Comparison of ENCODE assay signal across 22 mouse cellular contexts in genomic region chr3:118275917-118276316, GRCm38 (mm10).
A peak's percentile ranks its signal among the peaks of the same experiment; 100 is the strongest.
DNase-seq lines count a peak whose midpoint lies in the region; ATAC-seq and TF ChIP-seq lines count a peak whose summit lies in the region.
"Had no signal": no experiment of that assay in that cellular context is flagged by ENCODE, and none has a peak within 500 bp of the region (broad histone marks: within the 10 kb centered on the region; RNA-seq: fewer than 3 reads in every experiment).

No protein-coding gene starts in this region.

- H3K27ac ChIP-seq in liver, adult 2 months (replicated peaks; ENCODE audit: insufficient read depth, low read depth, low read length), result no peak overlapping the region
- H3K27ac ChIP-seq in liver, embryonic 11.5 days (ENCODE audit: low read depth, low read length), result no peak overlapping the region
- H3K27ac ChIP-seq: embryonic facial prominence, embryonic 13.5 days; embryonic facial prominence, embryonic 15.5 days; forebrain, embryonic 13.5 days; forebrain, embryonic 15.5 days had no signal

- TF ChIP-seq POLR2A in liver, adult 2 months (IDR thresholded peaks at IDR 0.05; ENCODE audit: extremely low read depth, insufficient read depth, low read length), result no peak

- no peak overlapping the region for H3K4me2 ChIP-seq in liver, embryonic 11.5 days
- H3K4me2 ChIP-seq: embryonic facial prominence, embryonic 13.5 days; embryonic facial prominence, embryonic 15.5 days; forebrain, embryonic 13.5 days; forebrain, embryonic 15.5 days had no signal

- no peaks in the 10 kb centered on the region for H3K9me3 ChIP-seq in liver, embryonic 11.5 days (ENCODE audit: control insufficient read depth, low read length)
- H3K9me3 ChIP-seq: embryonic facial prominence, embryonic 13.5 days; embryonic facial prominence, embryonic 15.5 days; forebrain, embryonic 13.5 days; forebrain, embryonic 15.5 days had no signal

- no peaks in the 10 kb centered on the region for H3K79me2 ChIP-seq in liver, adult 2 months (ENCODE audit: control insufficient read depth, insufficient read depth, low read length)

- no peak overlapping the region for H3K9ac ChIP-seq in liver, adult 2 months (ENCODE audit: low read depth, low read length)
- H3K9ac ChIP-seq in liver, embryonic 11.5 days (ENCODE audit: low read depth, low read length), result no peak overlapping the region
- H3K9ac ChIP-seq: embryonic facial prominence, embryonic 13.5 days; embryonic facial prominence, embryonic 15.5 days; forebrain, embryonic 13.5 days; forebrain, embryonic 15.5 days; forebrain, postnatal 0 days had no signal

- no peak for TF ChIP-seq CTCF in liver, adult 2 months (IDR thresholded peaks at IDR 0.05; ENCODE audit: low read depth, low read length)

- H3K4me1 ChIP-seq in liver, adult 2 months (ENCODE audit: control insufficient read depth, insufficient read depth, low read length), result peaks cover 2% of the 10 kb centered on the region; the same call in 1 of the 2 replicates
- no peaks in the 10 kb centered on the region for H3K4me1 ChIP-seq in liver, embryonic 11.5 days (replicated peaks; ENCODE audit: control insufficient read depth, insufficient read depth, low read length)
- H3K4me1 ChIP-seq: embryonic facial prominence, embryonic 13.5 days; embryonic facial prominence, embryonic 15.5 days; forebrain, embryonic 13.5 days had no signal

- ATAC-seq in liver, embryonic 11.5 days (replicated peaks; ENCODE audit: low FRiP score), result no peak
- ATAC-seq: activated CD4-positive, CD25-positive, alpha-beta regulatory T cell, adult 4 months; forebrain, embryonic 13.5 days; forebrain, embryonic 15.5 days; forebrain, postnatal 0 days; Patski had no signal

- no peaks in the 10 kb centered on the region for H3K27me3 ChIP-seq in liver, adult 2 months (ENCODE audit: control insufficient read depth, insufficient read depth, low read length)
- H3K27me3 ChIP-seq in liver, embryonic 11.5 days (replicated peaks; ENCODE audit: control insufficient read depth, insufficient read depth, low read length), result no peaks in the 10 kb centered on the region
- H3K27me3 ChIP-seq: embryonic facial prominence, embryonic 13.5 days; embryonic facial prominence, embryonic 15.5 days; forebrain, embryonic 13.5 days; forebrain, embryonic 15.5 days; Patski had no signal

- H3K36me3 ChIP-seq in liver, adult 2 months (ENCODE audit: control insufficient read depth, insufficient read depth, low read length), result no peaks in the 10 kb centered on the region
- H3K36me3 ChIP-seq in liver, embryonic 11.5 days (ENCODE audit: control insufficient read depth, insufficient read depth, low read length), result no peaks in the 10 kb centered on the region
- H3K36me3 ChIP-seq: embryonic facial prominence, embryonic 13.5 days; embryonic facial prominence, embryonic 15.5 days; forebrain, embryonic 15.5 days had no signal

- no peak overlapping the region for H3K4me3 ChIP-seq in liver, adult 2 months (ENCODE audit: insufficient read depth, low read depth, low read length)
- H3K4me3 ChIP-seq in liver, embryonic 11.5 days (ENCODE audit: low read depth, low read length), result no peak overlapping the region
- H3K4me3 ChIP-seq: embryonic facial prominence, embryonic 13.5 days; embryonic facial prominence, embryonic 15.5 days; erythroblast, embryonic 14.5 days; forebrain, embryonic 13.5 days; forebrain, embryonic 15.5 days had no signal

- DNase-seq in adrenal gland, adult 2 months, result peak; percentile 3
- DNase-seq in adrenal gland, postnatal 4 days (ENCODE audit: low spot score in 2 of 2), result no peak
- peak; percentile 90 for DNase-seq in liver, adult 2 months (ENCODE audit: extremely low read depth, low read depth, low spot score)
- DNase-seq in liver, embryonic 11.5 days (ENCODE audit: low spot score), result no peak
- peak; percentile 9 for DNase-seq in NIH3T3 (ENCODE audit: low read depth)
- DNase-seq in fibroblast of lung, adult 2 months (ENCODE audit: low read depth), result peak; percentile 4
- no peak for DNase-seq in embryo, embryonic 9.5 days (ENCODE audit: extremely low spot score)
- DNase-seq: adrenal gland, adult 8-10 months; adrenal gland, postnatal 25 days; cerebellum, adult 11-12 months; cerebellum, adult 2 months; cerebellum, adult 9-10 months; cerebellum, postnatal 10 days; cerebellum, postnatal 25 days; forebrain, postnatal 0 days had no signal

Comparison
In these comparisons a context has a peak if more than half of its experiments do, and no peak if none do; other contexts are left out.
1. DNase-seq: peak in adrenal gland, adult 2 months (single experiment), liver, adult 2 months (single experiment), NIH3T3 (single experiment) and fibroblast of lung, adult 2 months (single experiment); none in adrenal gland, postnatal 4 days (0 of 2), liver, embryonic 11.5 days (single experiment) and embryo, embryonic 9.5 days (single experiment).